29 mouse cellular contexts compared by ENCODE assay signal in the genomic region with DNA sequence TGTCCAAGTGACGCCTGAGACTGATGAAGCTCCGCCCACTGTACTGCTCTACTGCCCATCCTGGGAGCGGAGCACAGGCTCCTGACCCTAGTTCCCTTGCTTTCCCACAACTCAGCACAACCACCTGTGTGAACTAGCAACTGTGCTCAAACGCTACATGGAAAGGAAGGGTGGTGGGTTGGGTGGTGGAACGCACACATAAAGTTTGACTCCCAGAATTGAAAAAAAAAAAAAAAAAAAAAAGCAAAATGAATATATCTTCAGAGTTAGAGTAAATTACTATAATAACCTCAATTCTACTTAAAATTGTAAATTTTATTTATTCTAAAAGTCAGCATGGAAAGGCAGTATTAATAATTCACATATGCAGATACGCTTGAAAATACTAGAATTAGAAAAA. TPM values are rescaled to one million over a fixed set of nuclear protein-coding genes. Genes with fewer than 3 reads are reported as not detected.
DNase-seq lines count a peak whose midpoint lies in the region; ATAC-seq lines count a peak whose summit lies in the region.
"Had no signal": no experiment of that assay in that cellular context is flagged by ENCODE, and none has a peak within 500 bp of the region (broad histone marks: within the 10 kb centered on the region; RNA-seq: fewer than 3 reads in every experiment).

No protein-coding gene starts in this region.

- DNase-seq in embryo, embryonic 10 days (ENCODE audit: low spot score) = peak; percentile 14
- no peak for DNase-seq in embryo, embryonic 10.5 days (ENCODE audit: low spot score)
- peak; percentile 41 for DNase-seq in R1 (ENCODE audit: low read depth, low spot score)
- DNase-seq in left cerebral cortex, adult 8-10 months (ENCODE audit: low spot score in 2 of 2) = no peak
- DNase-seq: adrenal gland, adult 8-10 months; adrenal gland, postnatal 14 days; adrenal gland, postnatal 36 days; B cell, adult 2 months; cerebellum, adult 11 months; cerebellum, adult 18-20 months; cerebellum, adult 8-10 months; cerebellum, adult 9-11 months; cerebellum, postnatal 14 days; cerebellum, postnatal 36 days; embryo, embryonic 11 days had no signal

- H3K4me3 ChIP-seq in brown adipose tissue, adult 24 weeks (ENCODE audit: insufficient read depth, low read depth, low read length) = no peak overlapping the region
- no peak overlapping the region for H3K4me3 ChIP-seq in intestine, embryonic 15.5 days (replicated peaks)
- H3K4me3 ChIP-seq: embryonic facial prominence, embryonic 13.5 days; embryonic facial prominence, embryonic 15.5 days; erythroblast, embryonic 14.5 days; forebrain, embryonic 10.5 days; forebrain, embryonic 12.5 days had no signal

- WGBS in intestine, embryonic 15.5 days = 89% methylated on average over 6 of the region's 6 CpGs

- no peaks in the 10 kb centered on the region for H3K9me3 ChIP-seq in intestine, embryonic 15.5 days
- H3K9me3 ChIP-seq: embryonic facial prominence, embryonic 15.5 days; forebrain, embryonic 12.5 days; G1E had no signal

- H3K4me2 ChIP-seq in intestine, embryonic 15.5 days (replicated peaks) = no peak overlapping the region
- H3K4me2 ChIP-seq: embryonic facial prominence, embryonic 13.5 days; embryonic facial prominence, embryonic 15.5 days; forebrain, embryonic 12.5 days had no signal

- no peaks in the 10 kb centered on the region for H3K36me3 ChIP-seq in intestine, embryonic 15.5 days
- H3K36me3 ChIP-seq: embryonic facial prominence, embryonic 13.5 days; forebrain, embryonic 10.5 days; forebrain, embryonic 12.5 days; G1E had no signal

- no peak overlapping the region for H3K9ac ChIP-seq in intestine, embryonic 15.5 days
- H3K9ac ChIP-seq: embryonic facial prominence, embryonic 13.5 days; embryonic facial prominence, embryonic 15.5 days; forebrain, embryonic 12.5 days had no signal

- H3K27ac ChIP-seq in brown adipose tissue, adult 24 weeks (replicated peaks; ENCODE audit: low read depth, low read length) = peak overlapping the region; percentile 73
- H3K27ac ChIP-seq in intestine, embryonic 15.5 days = no peak overlapping the region
- H3K27ac ChIP-seq: embryonic facial prominence, embryonic 13.5 days; embryonic facial prominence, embryonic 15.5 days; forebrain, embryonic 10.5 days; forebrain, embryonic 12.5 days had no signal

- no peak for ATAC-seq in intestine, embryonic 15.5 days
- ATAC-seq: activated CD4-positive, CD25-positive, alpha-beta regulatory T cell, adult 4 months; CD4-positive, CD25-positive, alpha-beta regulatory T cell, adult 4 months; forebrain, embryonic 14.5 days; forebrain, embryonic 16.5 days; Patski had no signal

- no peaks in the 10 kb centered on the region for H3K27me3 ChIP-seq in intestine, embryonic 15.5 days (replicated peaks)
- H3K27me3 ChIP-seq: embryonic facial prominence, embryonic 13.5 days; embryonic facial prominence, embryonic 15.5 days; forebrain, embryonic 12.5 days; Patski had no signal

- peaks cover 28% of the 10 kb centered on the region for H3K4me1 ChIP-seq in brown adipose tissue, adult 24 weeks (ENCODE audit: control insufficient read depth, insufficient read depth, insufficient read length, low read length)
- H3K4me1 ChIP-seq in intestine, embryonic 15.5 days (replicated peaks) = no peaks in the 10 kb centered on the region
- H3K4me1 ChIP-seq: embryonic facial prominence, embryonic 15.5 days; forebrain, embryonic 12.5 days had no signal

RNA-seq across cellular contexts. Expression of a gene that starts 25.3 kb away (rescaled TPM):
- polyA plus RNA-seq in brown adipose tissue, adult 24 weeks (2012; ENCODE audit: insufficient read depth, insufficient read length, missing spikeins) = 67.8 and 71.3 TPM in 2 replicates
- total RNA-seq in left cerebral cortex, adult 8-10 months (2022) = 10 to 100 TPM in 3 of 4 experiments, 1 to 10 TPM in 1; 9.4 to 11.6 (median 10.6) TPM
- polyA plus RNA-seq in intestine, embryonic 15.5 days (2015; fragmentation: Nextera tagmentation; extraction: Ambion mirVana) = 6.3 and 8.1 TPM in 2 replicates
- total RNA-seq: common myeloid progenitor, adult 5-6 weeks had no signal
- polyA plus RNA-seq: activated CD4-positive, CD25-positive, alpha-beta regulatory T cell, adult 4 months; CD4-positive, CD25-positive, alpha-beta regulatory T cell, adult 4 months; erythroblast, embryonic 14.5 days; G1E had no signal

Comparison
In these comparisons a context has a peak if more than half of its experiments do, and no peak if none do; other contexts are left out.
1. DNase-seq: peak in embryo, embryonic 10 days (single experiment) and R1 (single experiment); none in embryo, embryonic 10.5 days (single experiment) and left cerebral cortex, adult 8-10 months (0 of 2).